Mouse (Mus musculus): ENCODE results near the gene Olfr1019. TPM values are rescaled to one million over a fixed set of nuclear protein-coding genes. Genes with fewer than 3 reads are reported as not detected.

Gene Olfr1019
- total and polyA plus RNA-seq, 2 experiments from 2014 or later: not detected

DNA sequence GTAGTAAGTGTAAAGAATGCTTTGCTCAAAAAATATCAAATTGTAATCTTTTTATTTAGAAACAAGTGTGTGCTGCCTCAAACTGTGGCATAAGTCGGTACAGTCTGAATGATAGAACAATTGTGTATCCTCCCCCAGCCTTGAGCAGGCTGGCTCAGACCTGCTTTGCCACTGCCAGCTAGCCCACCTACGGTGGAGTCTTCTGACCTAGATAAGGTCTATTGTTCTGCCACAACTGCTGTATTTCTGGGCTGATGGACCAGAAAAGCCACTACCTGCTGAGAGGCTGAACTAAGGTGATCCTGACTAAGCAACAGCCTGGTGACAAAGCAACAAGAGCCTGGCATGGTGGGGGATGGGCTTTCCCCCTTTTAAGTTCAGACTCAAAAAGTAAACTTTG is 53.0 kb downstream of the Olfr1019 start:
- no peaks in the 10 kb centered on the region for H3K36me3 ChIP-seq (ENCODE audit: insufficient read depth)
- no peaks in the 10 kb centered on the region for H3K4me1 ChIP-seq (ENCODE audit: insufficient read depth)
- H3K9me3 ChIP-seq (ENCODE audit: low read length): no peaks in the 10 kb centered on the region
- H3K27me3 ChIP-seq (ENCODE audit: insufficient read depth, low read length): no peaks in the 10 kb centered on the region
- no peak overlapping the region for H3K4me2 ChIP-seq (ENCODE audit: low read depth)
- no peak for DNase-seq
- ATAC-seq: no peak
- 10% methylated on average over 2 of the region's 2 CpGs for WGBS
- no peak overlapping the region for H3K4me3 ChIP-seq (ENCODE audit: low read depth, low read length)
- no peak overlapping the region for H3K27ac ChIP-seq (ENCODE audit: low read depth, low read length)
- H3K9ac ChIP-seq: no peak overlapping the region
- TF ChIP-seq CTCF (IDR thresholded peaks at IDR 0.05; ENCODE audit: low read depth): no peak

Other genes starting within 250 kb of the Olfr1019 start
- not detected in 2 replicates for gene Olfr1000, start 233.6 kb downstream of the Olfr1019 start, total RNA-seq (2014; rRNA removed)
- gene Olfr1000, start 233.6 kb downstream of the Olfr1019 start, polyA plus RNA-seq (2015; fragmentation: Nextera tagmentation; extraction: Ambion mirVana): not detected in 2 replicates
- gene Olfr1002, start 194.8 kb downstream of the Olfr1019 start, total RNA-seq (2014; rRNA removed): not detected in 2 replicates
- gene Olfr1002, start 194.8 kb downstream of the Olfr1019 start, polyA plus RNA-seq (2015; fragmentation: Nextera tagmentation; extraction: Ambion mirVana): not detected in 2 replicates
- not detected in 2 replicates for gene Olfr154, start 181.0 kb downstream of the Olfr1019 start, total RNA-seq (2014; rRNA removed)
- not detected in 2 replicates for gene Olfr154, start 181.0 kb downstream of the Olfr1019 start, polyA plus RNA-seq (2015; fragmentation: Nextera tagmentation; extraction: Ambion mirVana)
- gene Olfr1006, start 166.7 kb downstream of the Olfr1019 start, total RNA-seq (2014; rRNA removed): not detected in 2 replicates
- gene Olfr1006, start 166.7 kb downstream of the Olfr1019 start, polyA plus RNA-seq (2015; fragmentation: Nextera tagmentation; extraction: Ambion mirVana): not detected in 2 replicates
- gene Olfr1008, start 156.1 kb downstream of the Olfr1019 start, total RNA-seq (2014; rRNA removed): not detected in 2 replicates
- gene Olfr1008, start 156.1 kb downstream of the Olfr1019 start, polyA plus RNA-seq (2015; fragmentation: Nextera tagmentation; extraction: Ambion mirVana): not detected in 2 replicates
- gene Olfr1009, start 130.1 kb downstream of the Olfr1019 start, total RNA-seq (2014; rRNA removed): not detected in 2 replicates
- gene Olfr1009, start 130.1 kb downstream of the Olfr1019 start, polyA plus RNA-seq (2015; fragmentation: Nextera tagmentation; extraction: Ambion mirVana): not detected in 2 replicates
- gene Olfr1012, start 82.7 kb downstream of the Olfr1019 start, total RNA-seq (2014; rRNA removed): not detected in 2 replicates
- gene Olfr1012, start 82.7 kb downstream of the Olfr1019 start, polyA plus RNA-seq (2015; fragmentation: Nextera tagmentation; extraction: Ambion mirVana): not detected in 2 replicates
- not detected in 2 replicates for gene Olfr1013, start 78.4 kb downstream of the Olfr1019 start, total RNA-seq (2014; rRNA removed)
- not detected in 2 replicates for gene Olfr1013, start 78.4 kb downstream of the Olfr1019 start, polyA plus RNA-seq (2015; fragmentation: Nextera tagmentation; extraction: Ambion mirVana)
- not detected in 2 replicates for gene Olfr1014, start 72.8 kb downstream of the Olfr1019 start, total RNA-seq (2014; rRNA removed)
- not detected in 2 replicates for gene Olfr1014, start 72.8 kb downstream of the Olfr1019 start, polyA plus RNA-seq (2015; fragmentation: Nextera tagmentation; extraction: Ambion mirVana)
- 0.08 TPM in 1 of 2 replicates, not detected in the other for gene Olfr1015, start 63.5 kb downstream of the Olfr1019 start, total RNA-seq (2014; rRNA removed)
- gene Olfr1015, start 63.5 kb downstream of the Olfr1019 start, polyA plus RNA-seq (2015; fragmentation: Nextera tagmentation; extraction: Ambion mirVana): not detected in 2 replicates
- gene Olfr1016, start 42.9 kb downstream of the Olfr1019 start, total RNA-seq (2014; rRNA removed): not detected in 2 replicates
- gene Olfr1016, start 42.9 kb downstream of the Olfr1019 start, polyA plus RNA-seq (2015; fragmentation: Nextera tagmentation; extraction: Ambion mirVana): not detected in 2 replicates
- not detected in 2 replicates for gene Olfr1018, start 27.0 kb downstream of the Olfr1019 start, total RNA-seq (2014; rRNA removed)
- gene Olfr1018, start 27.0 kb downstream of the Olfr1019 start, polyA plus RNA-seq (2015; fragmentation: Nextera tagmentation; extraction: Ambion mirVana): not detected in 2 replicates
- not detected in 2 replicates for gene Olfr1020, start 1.5 kb upstream of the Olfr1019 start, total RNA-seq (2014; rRNA removed)
- gene Olfr1020, start 1.5 kb upstream of the Olfr1019 start, polyA plus RNA-seq (2015; fragmentation: Nextera tagmentation; extraction: Ambion mirVana): not detected in 2 replicates
- gene Olfr1022, start 23.1 kb upstream of the Olfr1019 start, total RNA-seq (2014; rRNA removed): not detected in 2 replicates
- not detected in 2 replicates for gene Olfr1022, start 23.1 kb upstream of the Olfr1019 start, polyA plus RNA-seq (2015; fragmentation: Nextera tagmentation; extraction: Ambion mirVana)
- not detected in 2 replicates for gene Olfr1023, start 40.2 kb upstream of the Olfr1019 start, total RNA-seq (2014; rRNA removed)
- not detected in 2 replicates for gene Olfr1023, start 40.2 kb upstream of the Olfr1019 start, polyA plus RNA-seq (2015; fragmentation: Nextera tagmentation; extraction: Ambion mirVana)
- gene Olfr1024, start 59.6 kb upstream of the Olfr1019 start, total RNA-seq (2014; rRNA removed): not detected in 2 replicates
- gene Olfr1024, start 59.6 kb upstream of the Olfr1019 start, polyA plus RNA-seq (2015; fragmentation: Nextera tagmentation; extraction: Ambion mirVana): not detected in 2 replicates
- not detected in 2 replicates for gene Olfr1025-ps1, start 69.7 kb upstream of the Olfr1019 start, total RNA-seq (2014; rRNA removed)
- gene Olfr1025-ps1, start 69.7 kb upstream of the Olfr1019 start, polyA plus RNA-seq (2015; fragmentation: Nextera tagmentation; extraction: Ambion mirVana): not detected in 2 replicates
- gene Olfr1026, start 76.1 kb upstream of the Olfr1019 start, total RNA-seq (2014; rRNA removed): not detected in 2 replicates
- gene Olfr1026, start 76.1 kb upstream of the Olfr1019 start, polyA plus RNA-seq (2015; fragmentation: Nextera tagmentation; extraction: Ambion mirVana): not detected in 2 replicates
- not detected in 2 replicates for gene Olfr1028, start 105.0 kb upstream of the Olfr1019 start, total RNA-seq (2014; rRNA removed)
- not detected in 2 replicates for gene Olfr1028, start 105.0 kb upstream of the Olfr1019 start, polyA plus RNA-seq (2015; fragmentation: Nextera tagmentation; extraction: Ambion mirVana)
- not detected in 2 replicates for gene Olfr1029, start 128.4 kb upstream of the Olfr1019 start, total RNA-seq (2014; rRNA removed)
- not detected in 2 replicates for gene Olfr1029, start 128.4 kb upstream of the Olfr1019 start, polyA plus RNA-seq (2015; fragmentation: Nextera tagmentation; extraction: Ambion mirVana)
- gene Olfr1030, start 133.8 kb upstream of the Olfr1019 start, total RNA-seq (2014; rRNA removed): not detected in 2 replicates
- gene Olfr1030, start 133.8 kb upstream of the Olfr1019 start, polyA plus RNA-seq (2015; fragmentation: Nextera tagmentation; extraction: Ambion mirVana): not detected in 2 replicates
- gene Olfr1031, start 144.8 kb upstream of the Olfr1019 start, total RNA-seq (2014; rRNA removed): not detected in 2 replicates
- not detected in 2 replicates for gene Olfr1031, start 144.8 kb upstream of the Olfr1019 start, polyA plus RNA-seq (2015; fragmentation: Nextera tagmentation; extraction: Ambion mirVana)
- gene Olfr1032, start 160.1 kb upstream of the Olfr1019 start, total RNA-seq (2014; rRNA removed): not detected in 2 replicates
- not detected in 2 replicates for gene Olfr1032, start 160.1 kb upstream of the Olfr1019 start, polyA plus RNA-seq (2015; fragmentation: Nextera tagmentation; extraction: Ambion mirVana)
- 0.05 and 0.08 TPM in 2 replicates for gene Olfr1033, start 175.2 kb upstream of the Olfr1019 start, total RNA-seq (2014; rRNA removed)
- 1.1 and 1.2 TPM in 2 replicates for gene Olfr1033, start 175.2 kb upstream of the Olfr1019 start, polyA plus RNA-seq (2015; fragmentation: Nextera tagmentation; extraction: Ambion mirVana)
- not detected in 2 replicates for gene Olfr1034, start 200.4 kb upstream of the Olfr1019 start, total RNA-seq (2014; rRNA removed)
- gene Olfr1034, start 200.4 kb upstream of the Olfr1019 start, polyA plus RNA-seq (2015; fragmentation: Nextera tagmentation; extraction: Ambion mirVana): not detected in 2 replicates
- gene Olfr1036, start 228.5 kb upstream of the Olfr1019 start, total RNA-seq (2014; rRNA removed): not detected in 2 replicates
- not detected in 2 replicates for gene Olfr1036, start 228.5 kb upstream of the Olfr1019 start, polyA plus RNA-seq (2015; fragmentation: Nextera tagmentation; extraction: Ambion mirVana)
- gene Olfr1037, start 241.9 kb upstream of the Olfr1019 start, total RNA-seq (2014; rRNA removed): not detected in 2 replicates
- gene Olfr1037, start 241.9 kb upstream of the Olfr1019 start, polyA plus RNA-seq (2015; fragmentation: Nextera tagmentation; extraction: Ambion mirVana): not detected in 2 replicates